Mouse (Mus musculus): ENCODE results near the gene Traf3ip1. TPM values are rescaled to one million over a fixed set of nuclear protein-coding genes. Genes with fewer than 3 reads are reported as not detected.
"Not testable (repeated sequence)": the region's sequence is repeated elsewhere in the genome, so short reads cannot be mapped to it uniquely, and the experiment has no call there.

Traf3ip1 gene
- total RNA-seq, 1 experiment from 2014 or later = 12.6 TPM

- no peak for DNase-seq
Observed at GRCm38 (mm10) chr1:91465244-91465643, 29.2 kb upstream of the Traf3ip1 start.

GRCm38 (mm10) chr1:91466186-91466585 is 28.3 kb upstream of the Traf3ip1 start:
- no peak for DNase-seq

- no peak for DNase-seq
Observed at GRCm38 (mm10) chr1:91469888-91470419, 24.5 kb upstream of the Traf3ip1 start.

GRCm38 (mm10) chr1:91478145-91478544 is 16.3 kb upstream of the Traf3ip1 start:
- DNase-seq = not testable (repeated sequence)

- DNase-seq = no peak
Observed at GRCm38 (mm10) chr1:91478958-91479357, 15.5 kb upstream of the Traf3ip1 start.

- DNase-seq = peak; percentile 22
Observed at GRCm38 (mm10) chr1:91482616-91483211, 11.7 kb upstream of the Traf3ip1 start.

- DNase-seq = peak; percentile 95
Observed at GRCm38 (mm10) chr1:91483304-91484010, 11.0 kb upstream of the Traf3ip1 start.

GRCm38 (mm10) chr1:91484011-91484346 is 10.5 kb upstream of the Traf3ip1 start:
- peak; percentile 57 for DNase-seq

GRCm38 (mm10) chr1:91485422-91485821 is 9.0 kb upstream of the Traf3ip1 start:
- DNase-seq = no peak

GRCm38 (mm10) chr1:91486165-91486564 is 8.3 kb upstream of the Traf3ip1 start:
- no peak for DNase-seq

- DNase-seq = peak; percentile 17
Observed at GRCm38 (mm10) chr1:91490322-91490721, 4.1 kb upstream of the Traf3ip1 start.

GRCm38 (mm10) chr1:91492740-91493139 is 1.7 kb upstream of the Traf3ip1 start:
- DNase-seq = no peak

GRCm38 (mm10) chr1:91493938-91494337 is 509 bp upstream of the Traf3ip1 start:
- no peak for DNase-seq

GRCm38 (mm10) chr1:91495321-91495720 is 874 bp downstream of the Traf3ip1 start:
- no peak for DNase-seq

GRCm38 (mm10) chr1:91498579-91498978 is 4.1 kb downstream of the Traf3ip1 start:
- DNase-seq = no peak

- no peak for DNase-seq
Observed at GRCm38 (mm10) chr1:91504615-91505014, 10.2 kb downstream of the Traf3ip1 start.

- DNase-seq = no peak
Observed at GRCm38 (mm10) chr1:91514916-91515315, 20.5 kb downstream of the Traf3ip1 start.

- no peak for DNase-seq
Observed at GRCm38 (mm10) chr1:91515642-91516041, 21.2 kb downstream of the Traf3ip1 start.

- peak; percentile 75 for DNase-seq
Observed at GRCm38 (mm10) chr1:91523759-91524158, 29.3 kb downstream of the Traf3ip1 start.

GRCm38 (mm10) chr1:91525838-91526237 is 31.4 kb downstream of the Traf3ip1 start:
- no peak for DNase-seq

GRCm38 (mm10) chr1:91530166-91530565 is 35.7 kb downstream of the Traf3ip1 start:
- DNase-seq = no peak

GRCm38 (mm10) chr1:91532243-91532642 is 37.8 kb downstream of the Traf3ip1 start:
- DNase-seq = no peak

GRCm38 (mm10) chr1:91532892-91533291 is 38.4 kb downstream of the Traf3ip1 start:
- no peak for DNase-seq

GRCm38 (mm10) chr1:91533483-91533882 is 39.0 kb downstream of the Traf3ip1 start:
- DNase-seq = no peak

Data from adrenal gland, postnatal 14 days (tissue).